Mouse (Mus musculus): ENCODE measurements around the gene Hoxc6.

- no peak for TF ChIP-seq POLR2A (IDR thresholded peaks at IDR 0.05; ENCODE audit: low read depth, low read length)
- TF ChIP-seq CTCF (IDR thresholded peaks at IDR 0.05; ENCODE audit: extremely low read depth, insufficient read depth, insufficient read length, insufficient replicate concordance), result peak; percentile 58; the same call in 1 of the 2 replicates
Observed at GRCm38 (mm10) chr15:102965892-102966775, 31.9 kb upstream of the Hoxc6 start.
